Mouse (Mus musculus) layer of hippocampus, postnatal 36 days (tissue): Measurements from ENCODE around the gene Rasgrp2. TPM values are rescaled to one million over a fixed set of nuclear protein-coding genes. Genes with fewer than 3 reads are reported as not detected.

Experiments
- DNase-seq, 2 experiments: peaks; one replicate each; pipeline ENCODE4 v3.0.0; 2022
- total RNA-seq, 2 experiments: library from RNA; stranded (reverse); gene quantifications; 2 replicates each; pipeline ENCODE4 v1.2.3; 2021

Gene Rasgrp2
- total RNA-seq, 2 experiments from 2014 or later: 23.8 to 34.5 TPM

GRCm38 (mm10) chr19:6428501-6429200 lies 29.5 kb downstream of the Rasgrp2 start:
- no peak for DNase-seq

GRCm38 (mm10) chr19:6443016-6443415 lies 43.9 kb downstream of the Rasgrp2 start:
- no peak for DNase-seq

GRCm38 (mm10) chr19:6445761-6446423 lies 46.8 kb downstream of the Rasgrp2 start:
- DNase-seq: no peak

- DNase-seq: no peak
Observed at GRCm38 (mm10) chr19:6446736-6447437, 47.7 kb downstream of the Rasgrp2 start.

GRCm38 (mm10) chr19:6448752-6449151 lies 49.6 kb downstream of the Rasgrp2 start:
- DNase-seq: no peak

GRCm38 (mm10) chr19:6449841-6450240 lies 50.7 kb downstream of the Rasgrp2 start:
- DNase-seq: no peak

GRCm38 (mm10) chr19:6452030-6452494 lies 52.9 kb downstream of the Rasgrp2 start:
- DNase-seq: peak; percentile 80 to 83

GRCm38 (mm10) chr19:6452672-6453310 lies 53.7 kb downstream of the Rasgrp2 start:
- no peak for DNase-seq

GRCm38 (mm10) chr19:6453349-6453748 lies 54.2 kb downstream of the Rasgrp2 start:
- DNase-seq: peak; percentile 81 to 84

GRCm38 (mm10) chr19:6454041-6454720 lies 55.0 kb downstream of the Rasgrp2 start:
- no peak for DNase-seq

- no peak for DNase-seq
Observed at GRCm38 (mm10) chr19:6459504-6459903, 60.4 kb downstream of the Rasgrp2 start.

GRCm38 (mm10) chr19:6462841-6463240 lies 63.7 kb downstream of the Rasgrp2 start:
- DNase-seq: no peak

- DNase-seq: peak; percentile 59 to 67
Observed at GRCm38 (mm10) chr19:6464306-6465071, 65.3 kb downstream of the Rasgrp2 start.

Other genes with a start within 250 kb of the Rasgrp2 start
- gene Majin, start 215.0 kb upstream of the Rasgrp2 start, total RNA-seq: not detected
- not detected for gene Gpha2, start 173.0 kb upstream of the Rasgrp2 start, total RNA-seq
- gene Ppp2r5b, start 163.5 kb upstream of the Rasgrp2 start, total RNA-seq: 100 to 1,000 TPM; 135 to 137 TPM
- gene Atg2a, start 157.7 kb upstream of the Rasgrp2 start, total RNA-seq: 10 to 100 TPM; 31.3 to 34.0 TPM
- 10 to 100 TPM; 72.8 to 82.2 TPM for gene Ehd1, start 122.6 kb upstream of the Rasgrp2 start, total RNA-seq
- gene Cdc42bpg, start 92.9 kb upstream of the Rasgrp2 start, total RNA-seq: 1 to 10 TPM; 4.3 to 6.9 TPM
- 10 to 100 TPM; 63.3 to 69.8 TPM for gene Men1, start 64.4 kb upstream of the Rasgrp2 start, total RNA-seq
- gene Map4k2, start 58.2 kb upstream of the Rasgrp2 start, total RNA-seq: 10 to 100 TPM; 74.9 to 87.7 TPM
- gene Sf1, start 35.6 kb upstream of the Rasgrp2 start, total RNA-seq: 100 to 1,000 TPM; 188 to 222 TPM
- 10 to 100 TPM; 18.3 to 22.1 TPM for gene Pygm, start 14.9 kb upstream of the Rasgrp2 start, total RNA-seq
- gene Nrxn2, start 19.4 kb downstream of the Rasgrp2 start, total RNA-seq: 100 to 1,000 TPM; 399 to 414 TPM
- under 1 TPM; 0.40 to 0.71 TPM for gene Slc22a12, start 143.7 kb downstream of the Rasgrp2 start, total RNA-seq